Mouse (Mus musculus) liver, embryonic 15.5 days (tissue): ENCODE results near the gene Polr3h. TPM values are rescaled to one million over a fixed set of nuclear protein-coding genes. Genes with fewer than 3 reads are reported as not detected.

Experiments used
- ATAC-seq: fragments of 200-750 bp; cut with Nextera tagmentation; 2 replicates; pipeline ENCODE4 v1.8.0; 2017; ENCODE audit warnings: moderate number of reproducible peaks, mild to moderate bottlenecking, moderate library complexity; ENCODE audit not compliant: insufficient read depth
- H3K27ac ChIP-seq: fragments of 300-500 bp; sonication (generic); replicated peaks from 2 replicates; pipeline ENCODE4 v1.5.1; 2015; ENCODE audit warnings: mild to moderate bottlenecking, inconsistent platforms
- H3K27me3 ChIP-seq: fragments of 300-500 bp; sonication (generic); 2 replicates; pipeline ENCODE4 v1.6.1; 2015; ENCODE audit warnings: mild to moderate bottlenecking, inconsistent platforms
- H3K36me3 ChIP-seq: fragments of 300-500 bp; sonication (generic); replicated peaks from 2 replicates; pipeline ENCODE4 v1.6.1; 2015; ENCODE audit warnings: moderate library complexity, mild to moderate bottlenecking, inconsistent platforms
- H3K4me1 ChIP-seq: fragments of 300-500 bp; sonication (generic); replicated peaks from 2 replicates; pipeline ENCODE4 v1.6.1; 2015; ENCODE audit warnings: inconsistent platforms
- H3K4me2 ChIP-seq: fragments of 300-500 bp; sonication (generic); 2 replicates; pipeline ENCODE4 v1.6.1; 2015; ENCODE audit warnings: moderate library complexity, mild to moderate bottlenecking, inconsistent platforms
- H3K4me3 ChIP-seq: fragments of 300-500 bp; sonication (generic); replicated peaks from 2 replicates; pipeline ENCODE4 v1.5.1; 2015; ENCODE audit warnings: mild to moderate bottlenecking, inconsistent platforms
- H3K9ac ChIP-seq: fragments of 300-500 bp; sonication (generic); 2 replicates; pipeline ENCODE4 v1.6.1; 2015; ENCODE audit warnings: moderate library complexity, mild to moderate bottlenecking, inconsistent platforms
- H3K9me3 ChIP-seq: fragments of 300-500 bp; sonication (generic); replicated peaks from 2 replicates; pipeline ENCODE4 v1.6.1; 2016; ENCODE audit warnings: inconsistent platforms
- WGBS: fragments of 180-500 bp; shearing (Covaris S2); methylation state at CpG from one replicate; pipeline ENCODE4 v1.1.7; 2015; ENCODE audit warnings: mixed read lengths; ENCODE audit not compliant: insufficient replicate concordance; 5-methylcytosine and 5-hydroxymethylcytosine counted together
- polyA plus RNA-seq: library from polyadenylated mRNA; unstranded; fragments of >200 nt; fragmentation: Nextera tagmentation; extraction: Ambion mirVana; gene quantifications from 2 replicates; pipeline ENCODE4 v1.2.1, GENCODE M21; 2015

The Polr3h gene
- polyA plus RNA-seq, 1 experiment from 2014 or later, result 56.9 TPM

DNA sequence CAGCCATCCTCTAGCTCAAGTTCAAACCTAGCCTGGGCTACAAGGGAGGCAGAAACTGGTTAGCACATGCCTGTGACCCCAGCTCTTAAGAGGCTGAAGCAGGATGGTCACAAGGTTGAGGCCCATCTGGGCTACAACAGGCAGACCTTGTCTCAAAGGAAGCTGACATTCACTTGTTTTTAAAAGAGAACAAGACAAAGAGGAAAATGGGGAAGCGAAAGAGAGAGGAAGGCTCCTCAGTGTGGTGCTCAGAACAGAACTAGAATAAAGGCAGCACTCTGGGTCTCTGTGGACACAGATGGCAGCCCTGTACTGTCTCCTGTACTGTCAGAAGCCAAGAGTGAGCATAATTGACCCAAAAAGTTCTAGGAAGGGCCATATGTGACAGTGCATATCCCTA is 7.9 kb upstream of the Polr3h start:
- Histone ChIP-seq H3K27ac (no peak overlapping the region), H3K4me3 (no peak overlapping the region), H3K9ac (no peak overlapping the region), H3K4me2 (no peak overlapping the region), H3K9me3 (no peaks in the 10 kb centered on the region), H3K27me3 (peaks cover 42% of the 10 kb centered on the region), H3K4me1 (peaks cover 19% of the 10 kb centered on the region), H3K36me3 (no peaks in the 10 kb centered on the region)
- no peak for ATAC-seq
- 78% methylated on average over 1 of the region's 1 CpGs for WGBS

DNA sequence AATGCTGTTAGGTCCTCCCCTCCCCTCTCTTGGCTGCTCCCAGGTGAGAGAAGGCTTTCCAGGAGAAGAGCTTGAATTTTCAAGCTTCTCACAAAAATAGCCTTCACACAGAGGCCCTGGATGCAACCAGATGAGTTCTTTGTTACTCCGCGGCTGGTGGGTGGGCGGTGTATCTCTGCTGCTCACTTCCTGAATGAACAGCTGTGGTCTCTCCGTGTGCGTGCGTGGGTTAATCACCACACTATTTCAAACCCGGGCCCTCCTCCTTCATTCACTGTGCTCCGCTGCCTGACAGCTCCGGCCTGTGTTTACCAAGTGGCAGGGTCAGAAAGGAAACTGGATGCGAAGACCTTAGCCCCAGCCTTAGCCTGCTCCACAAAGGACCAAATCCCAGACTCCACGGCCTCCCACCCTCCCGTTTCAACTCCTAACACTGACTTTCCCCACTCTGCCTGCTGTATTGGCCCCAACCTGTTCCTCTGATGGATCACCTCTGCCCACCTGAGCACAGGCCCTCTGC is 7.0 kb upstream of the Polr3h start:
- Histone ChIP-seq H3K4me3 (no peak overlapping the region), H3K27ac (no peak overlapping the region), H3K4me2 (no peak overlapping the region), H3K36me3 (no peaks in the 10 kb centered on the region), H3K4me1 (peaks cover 18% of the 10 kb centered on the region), H3K9me3 (no peaks in the 10 kb centered on the region), H3K27me3 (peaks cover 39% of the 10 kb centered on the region), H3K9ac (no peak overlapping the region)
- no peak for ATAC-seq
- 26% methylated on average over 12 of the region's 12 CpGs for WGBS

DNA sequence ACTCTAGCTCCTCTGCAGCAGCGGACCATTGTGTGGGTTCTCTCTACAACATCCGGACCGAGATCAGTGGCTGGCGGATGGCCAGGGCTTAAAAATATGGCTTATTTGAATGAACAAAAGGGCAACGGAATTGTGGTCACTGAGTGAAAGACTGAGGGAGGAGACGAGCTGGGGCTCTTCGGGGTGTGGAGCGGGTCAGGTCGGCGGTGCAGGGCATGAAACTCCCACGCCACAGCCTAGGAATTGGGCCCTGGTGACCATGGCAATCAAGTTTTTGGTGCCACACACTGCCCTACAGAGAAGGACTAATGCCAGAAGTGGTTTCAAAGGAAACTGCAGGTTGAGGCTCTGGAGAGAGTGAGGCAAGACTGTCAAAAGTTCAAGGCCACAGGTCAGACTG is 2.2 kb upstream of the Polr3h start:
- H3K9me3 ChIP-seq, result no peaks in the 10 kb centered on the region
- peaks cover 8% of the 10 kb centered on the region; the same call in 1 of the 2 replicates for H3K27me3 ChIP-seq
- no peak overlapping the region for H3K9ac ChIP-seq
- no peak for ATAC-seq
- no peaks in the 10 kb centered on the region; the same call in 1 of the 2 replicates for H3K36me3 ChIP-seq
- H3K4me1 ChIP-seq, result peaks cover 50% of the 10 kb centered on the region
- H3K4me2 ChIP-seq, result no peak overlapping the region
- WGBS, result 43% methylated on average over 11 of the region's 11 CpGs
- peak overlapping the region; percentile 76 for H3K27ac ChIP-seq
- H3K4me3 ChIP-seq, result no peak overlapping the region

DNA sequence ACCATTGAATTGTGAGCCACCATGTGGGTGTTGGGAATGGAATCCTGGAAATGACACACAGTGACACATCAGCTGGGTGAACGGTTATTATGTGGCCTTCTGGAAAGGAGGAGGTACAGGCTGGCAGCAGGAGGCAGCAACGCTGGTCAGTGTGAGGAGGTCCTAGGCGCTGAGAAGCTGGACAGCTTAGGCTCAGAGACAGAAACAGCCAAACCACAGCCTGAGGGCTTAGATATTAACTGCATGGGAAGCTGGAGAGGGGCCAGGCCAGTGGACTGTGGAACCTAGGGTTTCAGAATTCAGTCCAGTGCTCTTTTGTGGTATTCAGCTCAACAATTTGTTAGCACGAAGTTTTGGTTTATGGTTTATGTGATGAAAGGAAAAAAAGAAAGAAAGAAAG is 1.7 kb upstream of the Polr3h start:
- peaks cover 49% of the 10 kb centered on the region for H3K4me1 ChIP-seq
- peak overlapping the region; percentile 66 for H3K27ac ChIP-seq
- H3K9ac ChIP-seq, result no peak overlapping the region
- H3K4me3 ChIP-seq, result no peak overlapping the region
- no peaks in the 10 kb centered on the region for H3K9me3 ChIP-seq
- WGBS, result 42% methylated on average over 4 of the region's 4 CpGs
- no peaks in the 10 kb centered on the region; the same call in 1 of the 2 replicates for H3K36me3 ChIP-seq
- peaks cover 3% of the 10 kb centered on the region; the same call in 1 of the 2 replicates for H3K27me3 ChIP-seq
- H3K4me2 ChIP-seq, result peak overlapping the region; percentile 26; the same call in 1 of the 2 replicates
- ATAC-seq, result no peak

DNA sequence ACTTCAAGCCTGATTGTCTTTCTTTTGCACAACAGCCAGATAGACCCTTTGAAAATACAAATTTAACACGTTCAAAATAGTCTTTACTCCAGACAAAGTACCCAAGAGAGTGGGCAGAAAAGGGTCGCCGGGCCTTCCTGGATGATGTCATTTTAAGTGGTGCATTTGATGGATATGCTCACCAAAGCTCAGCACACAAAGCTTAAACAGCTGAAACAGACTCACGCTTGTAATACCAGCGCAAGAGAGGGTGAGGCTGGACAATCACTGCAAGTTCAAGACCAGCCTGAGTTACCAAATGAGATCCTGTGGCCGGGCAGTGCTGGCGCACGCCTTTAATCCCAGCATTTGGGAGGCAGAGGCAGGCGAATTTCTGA is 394 bp upstream of the Polr3h start:
- Histone ChIP-seq H3K27ac (no peak overlapping the region), H3K9me3 (no peaks in the 10 kb centered on the region), H3K4me2 (peak overlapping the region; percentile 100), H3K9ac (no peak overlapping the region), H3K36me3 (peaks cover 5% of the 10 kb centered on the region; the same call in 1 of the 2 replicates), H3K27me3 (no peaks in the 10 kb centered on the region; the same call in 1 of the 2 replicates), H3K4me1 (peaks cover 53% of the 10 kb centered on the region), H3K4me3 (peak overlapping the region; percentile 4; the same call in 1 of the 2 replicates)
- no peak for ATAC-seq
- WGBS, result 35% methylated on average over 9 of the region's 9 CpGs

DNA sequence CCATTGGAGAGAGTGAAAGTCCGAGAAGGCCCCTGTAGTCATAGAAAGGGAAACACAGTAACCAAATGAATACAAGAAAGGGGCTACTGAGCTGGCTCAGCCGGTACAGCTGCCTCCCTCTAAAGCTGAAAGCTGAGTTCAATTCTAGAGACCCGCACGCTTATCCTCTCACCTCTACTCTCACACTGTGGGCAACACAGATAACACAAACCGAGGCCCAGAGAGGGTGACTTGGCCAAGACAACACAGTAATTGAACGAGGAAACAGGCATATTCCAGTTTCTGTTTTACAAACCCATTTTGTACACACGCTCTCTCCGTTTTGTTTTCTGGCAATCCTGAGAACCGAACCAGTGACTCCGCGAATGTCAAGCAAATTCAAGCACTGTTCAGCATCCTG is 1.1 kb downstream of the Polr3h start:
- peak; percentile 33; the same call in 1 of the 2 replicates for ATAC-seq
- H3K4me1 ChIP-seq, result peaks cover 53% of the 10 kb centered on the region
- H3K4me2 ChIP-seq, result peak overlapping the region; percentile 100
- H3K9ac ChIP-seq, result peak overlapping the region; percentile 72
- 39% methylated on average over 11 of the region's 11 CpGs for WGBS
- peak overlapping the region; percentile 77 for H3K4me3 ChIP-seq
- no peaks in the 10 kb centered on the region for H3K9me3 ChIP-seq
- H3K27ac ChIP-seq, result peak overlapping the region; percentile 76
- H3K27me3 ChIP-seq, result no peaks in the 10 kb centered on the region; the same call in 1 of the 2 replicates
- peaks cover 5% of the 10 kb centered on the region; the same call in 1 of the 2 replicates for H3K36me3 ChIP-seq

DNA sequence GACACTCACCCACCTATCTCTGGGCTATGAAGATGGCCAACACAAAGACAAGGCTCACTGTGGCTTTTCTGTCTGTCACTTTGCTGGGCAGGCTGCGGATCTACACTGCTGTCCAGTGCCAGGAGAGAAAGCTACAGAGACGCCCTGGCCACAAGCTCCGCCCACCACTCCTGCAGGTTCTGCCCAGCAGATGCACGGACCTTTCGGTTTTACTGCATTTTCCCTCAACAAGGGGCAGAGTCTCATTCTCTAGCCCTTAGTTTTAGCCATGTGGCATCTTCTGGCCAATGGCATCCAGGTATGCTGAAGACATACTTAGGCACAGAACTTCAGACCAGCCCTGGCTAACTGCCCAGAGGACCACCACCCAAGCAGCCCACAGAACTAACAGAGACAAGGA is 4.8 kb downstream of the Polr3h start:
- Histone ChIP-seq H3K9me3 (no peaks in the 10 kb centered on the region), H3K27ac (no peak overlapping the region), H3K9ac (no peak overlapping the region), H3K4me1 (peaks cover 35% of the 10 kb centered on the region), H3K27me3 (no peaks in the 10 kb centered on the region), H3K4me3 (no peak overlapping the region), H3K36me3 (peaks cover 30% of the 10 kb centered on the region), H3K4me2 (no peak overlapping the region)
- WGBS, result 56% methylated on average over 5 of the region's 5 CpGs
- no peak for ATAC-seq

DNA sequence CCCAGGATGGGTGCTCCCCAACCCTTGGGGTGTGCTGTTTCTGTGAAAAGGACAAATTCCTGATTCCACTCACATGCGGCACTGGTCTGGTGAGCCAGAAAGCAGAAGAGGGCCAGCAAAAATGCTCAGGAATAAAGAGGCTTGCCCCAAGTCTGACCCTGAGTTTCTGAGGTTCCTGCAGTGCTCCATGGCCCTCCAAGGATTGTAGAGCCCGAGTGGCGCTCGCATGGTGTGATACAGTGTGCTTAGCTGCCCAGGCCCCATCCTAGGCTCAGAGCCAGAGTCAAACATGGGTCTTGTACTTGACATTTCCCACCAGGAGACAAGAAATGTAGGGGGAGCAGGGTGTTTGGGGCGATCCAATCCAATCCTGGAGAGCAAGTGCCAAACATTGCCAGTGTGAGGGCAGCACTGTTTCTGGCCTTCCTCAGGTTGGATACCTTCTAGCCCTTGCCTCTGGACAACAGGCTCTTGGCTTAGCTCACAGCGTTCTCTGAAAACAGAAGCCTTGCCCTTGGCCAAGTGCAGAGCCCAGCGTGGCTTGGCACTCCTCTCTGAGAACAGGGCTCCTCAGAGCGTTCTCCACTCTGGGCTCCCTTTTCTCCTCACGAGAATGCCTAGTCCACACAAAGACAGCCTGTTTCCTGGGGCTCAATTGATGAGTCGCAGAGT is 5.4 kb downstream of the Polr3h start:
- WGBS, result 82% methylated on average over 10 of the region's 10 CpGs
- no peak overlapping the region for H3K4me3 ChIP-seq
- peaks cover 32% of the 10 kb centered on the region for H3K4me1 ChIP-seq
- no peaks in the 10 kb centered on the region for H3K9me3 ChIP-seq
- H3K27ac ChIP-seq, result no peak overlapping the region
- H3K27me3 ChIP-seq, result no peaks in the 10 kb centered on the region
- ATAC-seq, result no peak
- H3K9ac ChIP-seq, result no peak overlapping the region
- no peak overlapping the region for H3K4me2 ChIP-seq
- H3K36me3 ChIP-seq, result peaks cover 35% of the 10 kb centered on the region

DNA sequence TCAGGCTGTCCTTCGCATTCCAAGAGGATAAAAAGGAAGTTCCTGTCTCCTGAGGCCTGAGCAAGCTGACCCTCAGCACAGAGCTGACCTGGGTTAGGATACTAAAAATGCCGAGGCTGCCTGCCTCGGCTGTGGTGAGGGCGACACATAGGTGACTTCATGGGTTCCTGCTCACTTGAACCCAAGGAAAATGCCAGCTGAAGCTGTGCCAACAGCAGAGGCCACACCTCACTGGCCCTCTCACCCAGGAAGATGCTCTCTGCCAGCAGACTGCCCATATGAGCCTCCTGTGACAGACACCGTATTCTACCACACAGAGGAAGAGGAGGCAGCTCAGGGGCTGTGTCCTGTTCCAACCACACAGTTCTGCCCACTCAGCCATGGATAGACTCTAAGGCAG is 7.0 kb downstream of the Polr3h start:
- peaks cover 32% of the 10 kb centered on the region for H3K4me1 ChIP-seq
- no peak overlapping the region for H3K9ac ChIP-seq
- peaks cover 52% of the 10 kb centered on the region for H3K36me3 ChIP-seq
- no peaks in the 10 kb centered on the region for H3K27me3 ChIP-seq
- no peaks in the 10 kb centered on the region for H3K9me3 ChIP-seq
- H3K4me3 ChIP-seq, result no peak overlapping the region
- ATAC-seq, result no peak
- 72% methylated on average over 5 of the region's 5 CpGs for WGBS
- no peak overlapping the region for H3K27ac ChIP-seq
- H3K4me2 ChIP-seq, result no peak overlapping the region

DNA sequence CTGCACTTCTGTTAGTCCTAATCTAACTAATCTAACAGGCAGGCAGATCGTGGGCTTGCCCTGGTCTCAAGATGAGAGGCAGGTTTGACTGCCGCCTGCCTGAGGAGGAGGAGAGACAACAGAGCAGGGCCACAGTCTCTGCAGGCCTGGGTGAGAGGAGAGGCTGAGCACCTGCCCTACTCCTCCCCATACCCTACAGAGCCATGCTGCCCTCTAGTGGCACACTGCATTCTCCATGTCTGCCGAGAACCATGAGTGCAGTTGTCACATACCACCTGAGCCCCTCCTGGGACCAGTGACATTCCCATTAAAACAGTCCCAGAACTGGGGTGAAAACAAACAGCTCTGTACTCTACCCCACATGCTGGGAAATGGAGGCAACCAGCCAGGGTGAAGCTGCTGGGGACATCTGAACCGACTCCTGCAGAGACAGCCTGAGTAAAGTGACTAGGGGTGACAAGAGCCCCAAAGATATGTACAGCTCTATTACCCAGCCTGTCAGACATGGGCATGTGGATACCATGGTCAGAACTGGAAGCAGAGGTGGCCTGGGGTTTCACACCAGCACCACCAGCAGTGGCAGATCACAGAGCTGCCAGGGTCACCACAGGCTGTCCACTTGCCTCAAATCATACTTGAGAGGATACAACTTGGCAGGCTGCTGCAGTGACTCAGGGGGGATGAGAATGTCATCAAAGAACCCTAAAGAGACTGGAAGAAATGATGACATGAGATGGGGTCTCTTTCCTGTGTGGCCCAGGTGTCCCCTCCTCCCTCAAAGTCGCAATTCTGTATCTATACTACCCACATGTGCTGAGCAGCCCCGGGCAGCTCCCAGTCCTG is 8.2 kb downstream of the Polr3h start:
- H3K36me3 ChIP-seq, result peaks cover 64% of the 10 kb centered on the region
- no peak overlapping the region for H3K9ac ChIP-seq
- H3K27me3 ChIP-seq, result no peaks in the 10 kb centered on the region
- no peaks in the 10 kb centered on the region for H3K9me3 ChIP-seq
- H3K4me1 ChIP-seq, result peaks cover 26% of the 10 kb centered on the region
- H3K4me3 ChIP-seq, result no peak overlapping the region
- 45% methylated on average over 6 of the region's 6 CpGs for WGBS
- H3K27ac ChIP-seq, result no peak overlapping the region
- H3K4me2 ChIP-seq, result no peak overlapping the region
- ATAC-seq, result 0 out of 2 replicates have a peak, but pooled peaks have one; percentile 16

DNA sequence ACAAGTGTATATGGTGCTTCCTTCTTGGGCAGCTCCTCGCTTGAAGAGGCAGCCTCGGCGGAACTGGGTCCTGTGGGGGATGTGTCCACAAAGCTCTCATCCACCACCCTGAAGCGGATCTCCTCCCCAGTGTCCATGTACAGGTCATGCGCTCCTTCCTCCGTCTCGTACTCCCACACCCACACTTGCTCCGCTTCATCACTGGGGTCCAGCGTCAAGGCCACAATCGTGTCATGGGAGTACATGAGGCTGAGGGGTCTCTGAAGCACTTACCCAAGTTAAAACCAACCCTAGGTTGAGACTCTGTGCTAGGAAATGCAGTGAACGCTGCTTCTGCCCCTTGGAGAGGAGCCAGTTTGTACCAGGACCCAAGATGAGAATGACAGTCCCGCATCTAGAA is 8.8 kb downstream of the Polr3h start:
- H3K4me3 ChIP-seq, result no peak overlapping the region
- no peaks in the 10 kb centered on the region for H3K9me3 ChIP-seq
- no peak overlapping the region for H3K9ac ChIP-seq
- no peak for ATAC-seq
- H3K4me2 ChIP-seq, result no peak overlapping the region
- H3K27ac ChIP-seq, result no peak overlapping the region
- peaks cover 65% of the 10 kb centered on the region for H3K36me3 ChIP-seq
- H3K27me3 ChIP-seq, result no peaks in the 10 kb centered on the region
- WGBS, result 84% methylated on average over 12 of the region's 12 CpGs
- peaks cover 26% of the 10 kb centered on the region for H3K4me1 ChIP-seq
